Mouse (Mus musculus): ENCODE measurements around the gene Rnf26. TPM values are rescaled to one million over a fixed set of nuclear protein-coding genes. Genes with fewer than 3 reads are reported as not detected.

Rnf26 gene
- polyA plus RNA-seq, 1 experiment from 2014 or later, result 53.6 TPM

DNA sequence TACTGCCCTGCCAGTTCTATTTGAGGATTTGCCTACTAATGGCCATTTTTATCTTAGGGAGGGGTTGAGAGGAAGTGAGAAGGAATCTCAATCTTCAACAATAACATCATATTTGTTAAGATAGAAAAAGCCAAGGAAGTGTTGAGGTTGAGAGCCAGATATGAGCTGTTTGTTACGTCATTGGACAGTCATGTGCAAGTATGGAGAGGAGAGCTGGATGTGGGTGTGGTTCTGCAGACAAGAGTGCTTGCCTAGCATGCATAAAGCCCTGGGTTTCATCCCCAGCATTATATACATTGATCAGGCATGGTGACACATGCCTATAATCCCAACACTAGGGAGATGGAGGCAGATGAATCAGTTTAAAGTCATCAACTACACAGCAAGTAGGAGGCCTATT is 59.4 kb downstream of the Rnf26 start:
- Histone ChIP-seq H3K27ac (no peak overlapping the region), H3K4me1 (no peaks in the 10 kb centered on the region), H3K9me3 (no peaks in the 10 kb centered on the region), H3K27me3 (ENCODE audit: insufficient read depth, poor library complexity, severe bottlenecking) (peaks cover 14% of the 10 kb centered on the region; the same call in 1 of the 2 replicates), H3K4me3 (no peak overlapping the region), H3K36me3 (no peaks in the 10 kb centered on the region)
- no peak for DNase-seq (ENCODE audit: low spot score)
- 50% methylated on average over 1 of the region's 1 CpGs for WGBS

DNA sequence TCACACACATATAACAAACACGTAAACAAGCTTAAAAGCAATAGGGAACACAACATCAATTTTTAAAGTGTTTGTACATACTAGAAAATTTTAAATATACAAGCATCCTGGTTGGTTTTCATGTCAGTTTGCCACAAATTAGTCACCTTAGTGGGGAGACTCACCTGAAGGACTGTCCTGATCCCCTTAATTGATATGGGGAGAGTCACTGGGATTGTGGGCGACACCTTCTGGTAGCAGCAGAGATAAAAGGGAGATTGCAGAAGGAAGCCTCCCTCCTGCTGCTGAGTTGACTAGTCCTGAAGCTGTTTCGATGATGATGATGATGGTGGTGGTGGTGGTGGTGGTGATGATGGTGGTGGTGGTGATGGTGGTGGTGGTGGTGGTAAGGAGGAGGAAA is 60.5 kb downstream of the Rnf26 start:
- DNase-seq (ENCODE audit: low spot score), result no peak
- 55% methylated on average over 3 of the region's 3 CpGs for WGBS
- H3K9me3 ChIP-seq, result no peaks in the 10 kb centered on the region

DNA sequence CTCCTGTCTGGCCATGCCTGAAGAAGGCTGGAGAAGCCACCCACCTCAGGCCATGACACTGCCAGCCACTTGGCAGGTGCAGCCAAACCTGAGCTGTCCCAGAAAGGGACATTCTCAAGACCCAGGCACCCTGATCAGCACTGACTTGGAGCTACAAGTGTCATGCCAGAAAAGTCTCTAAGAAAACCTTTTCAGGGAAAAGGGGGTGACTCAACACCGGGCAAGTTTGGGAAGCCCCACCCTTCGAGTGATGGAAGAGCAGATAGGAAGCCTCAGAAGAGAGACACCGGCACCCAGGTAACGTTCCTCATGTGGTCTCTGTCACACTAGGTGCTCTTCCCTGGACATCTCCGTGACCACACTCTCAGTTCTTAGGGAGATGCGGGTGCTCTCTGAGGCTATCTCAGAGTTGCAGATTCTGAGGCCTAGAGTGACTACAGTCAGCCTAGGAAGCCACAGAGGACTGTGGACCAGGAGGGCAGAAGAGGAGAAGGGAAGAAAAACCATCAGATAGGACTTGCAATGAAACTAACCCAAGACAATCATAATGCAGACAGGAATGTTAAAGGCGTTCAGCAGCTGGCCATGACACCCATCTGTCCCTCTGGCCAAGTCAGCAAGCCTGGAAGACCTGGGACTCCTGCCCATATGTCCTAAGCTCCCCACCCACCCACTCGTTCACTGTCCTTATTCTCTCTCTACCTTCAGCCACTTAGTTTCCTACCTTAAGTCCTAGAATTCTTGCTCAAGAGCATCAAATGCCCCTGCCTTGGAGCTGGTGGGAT is 63.7 kb downstream of the Rnf26 start:
- Histone ChIP-seq H3K27me3 (ENCODE audit: insufficient read depth, poor library complexity, severe bottlenecking) (peaks cover 51% of the 10 kb centered on the region), H3K36me3 (no peaks in the 10 kb centered on the region), H3K4me3 (no peak overlapping the region), H3K9me3 (no peaks in the 10 kb centered on the region), H3K27ac (no peak overlapping the region), H3K4me1 (0 out of 2 replicates have a peak, but pooled peaks cover 5% of the 10 kb centered on the region)
- 77% methylated on average over 8 of the region's 8 CpGs for WGBS
- no peak for DNase-seq (ENCODE audit: low spot score)

More for the DNA sequence above, 60.5 kb downstream of the Rnf26 start:
- Histone ChIP-seq H3K27me3 (ENCODE audit: insufficient read depth, poor library complexity, severe bottlenecking) (peaks cover 21% of the 10 kb centered on the region), H3K36me3 (no peaks in the 10 kb centered on the region), H3K27ac (no peak overlapping the region), H3K4me3 (no peak overlapping the region), H3K4me1 (0 out of 2 replicates have a peak, but pooled peaks cover 5% of the 10 kb centered on the region)

DNA sequence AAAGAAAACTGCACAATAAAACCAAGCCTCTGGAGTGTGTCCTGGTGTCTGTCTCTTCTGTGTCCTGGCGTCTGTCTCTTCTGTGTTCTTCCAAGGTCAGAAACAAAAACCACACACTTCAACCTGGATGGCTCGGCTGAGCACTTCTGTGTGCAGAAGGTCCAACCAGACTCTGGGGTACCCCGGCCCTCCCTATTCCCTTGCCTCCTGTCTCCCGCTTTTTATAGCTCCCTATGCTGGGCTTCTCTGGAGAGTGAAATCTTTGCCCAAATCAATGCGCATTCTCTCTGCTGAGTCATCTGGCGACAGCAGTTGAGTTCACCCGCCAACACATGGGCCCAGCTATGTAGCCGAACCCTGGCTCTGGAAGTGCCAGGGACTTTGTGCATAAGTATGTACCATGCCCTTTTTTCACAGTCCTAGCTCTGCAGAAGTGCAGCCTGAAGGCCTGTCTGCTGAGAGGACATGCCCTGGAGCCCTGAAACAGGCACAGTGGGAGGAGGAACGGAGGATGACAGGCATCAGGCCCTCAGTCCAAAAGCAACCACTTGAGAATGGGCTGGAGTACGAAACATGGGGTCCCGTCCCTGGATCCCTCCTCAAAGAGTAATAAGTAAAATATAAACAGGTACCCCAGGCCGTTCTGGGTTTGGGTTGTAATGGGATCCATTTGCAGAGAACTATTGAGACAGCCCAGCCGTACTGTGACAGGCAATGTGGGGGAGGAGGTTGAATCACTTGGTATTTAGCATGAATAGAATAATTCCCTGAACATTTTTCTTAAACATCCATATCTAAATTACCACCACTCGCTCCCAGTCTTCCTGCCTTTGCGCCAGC is 64.6 kb downstream of the Rnf26 start:
- Histone ChIP-seq H3K27me3 (ENCODE audit: insufficient read depth, poor library complexity, severe bottlenecking) (peaks cover 59% of the 10 kb centered on the region), H3K9me3 (no peaks in the 10 kb centered on the region), H3K27ac (no peak overlapping the region), H3K36me3 (no peaks in the 10 kb centered on the region), H3K4me3 (no peak overlapping the region), H3K4me1 (peaks cover 8% of the 10 kb centered on the region)
- 63% methylated on average over 15 of the region's 15 CpGs for WGBS
- DNase-seq (ENCODE audit: low spot score), result no peak

DNA sequence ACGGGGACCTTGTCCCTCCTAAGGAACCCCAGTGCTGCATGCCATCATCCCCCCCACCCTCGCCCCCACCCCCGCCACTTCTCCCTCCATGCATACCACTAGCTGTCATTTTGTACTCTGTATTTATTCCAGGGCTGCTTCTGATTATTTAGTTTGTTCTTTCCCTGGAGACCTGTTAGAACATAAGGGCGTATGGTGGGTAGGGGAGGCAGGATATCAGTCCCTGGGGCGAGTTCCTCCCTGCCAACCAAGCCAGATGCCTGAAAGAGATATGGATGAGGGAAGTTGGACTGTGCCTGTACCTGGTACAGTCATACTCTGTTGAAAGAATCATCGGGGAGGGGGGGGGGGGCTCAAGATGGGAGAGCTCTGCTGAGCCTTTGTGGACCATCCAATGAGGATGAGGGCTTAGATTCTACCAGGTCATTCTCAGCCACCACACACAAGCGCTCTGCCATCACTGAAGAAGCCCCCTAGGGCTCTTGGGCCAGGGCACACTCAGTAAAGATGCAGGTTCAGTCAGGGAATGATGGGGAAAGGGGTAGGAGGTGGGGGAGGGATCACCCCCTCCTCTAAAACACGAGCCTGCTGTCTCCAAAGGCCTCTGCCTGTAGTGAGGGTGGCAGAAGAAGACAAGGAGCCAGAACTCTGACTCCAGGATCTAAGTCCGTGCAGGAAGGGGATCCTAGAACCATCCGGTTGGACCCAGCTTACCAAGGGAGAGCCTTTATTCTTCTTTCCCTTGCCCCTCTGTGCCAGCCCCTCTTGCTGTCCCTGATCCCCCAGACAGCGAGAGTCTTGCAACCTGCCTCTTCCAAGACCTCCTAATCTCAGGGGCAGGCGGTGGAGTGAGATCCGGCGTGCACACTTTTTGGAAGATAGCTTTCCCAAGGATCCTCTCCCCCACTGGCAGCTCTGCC is 65.5 kb downstream of the Rnf26 start:
- peaks cover 69% of the 10 kb centered on the region for H3K27me3 ChIP-seq (ENCODE audit: insufficient read depth, poor library complexity, severe bottlenecking)

GRCm38 (mm10) chr9:44047071-44047470 is 66.2 kb downstream of the Rnf26 start:
- no peaks in the 10 kb centered on the region for H3K9me3 ChIP-seq
- no peak for DNase-seq (ENCODE audit: low spot score)
- no peak overlapping the region for H3K27ac ChIP-seq
- 61% methylated on average over 6 of the region's 6 CpGs for WGBS
- no peak overlapping the region for H3K4me3 ChIP-seq
- H3K36me3 ChIP-seq, result no peaks in the 10 kb centered on the region
- H3K4me1 ChIP-seq, result peaks cover 20% of the 10 kb centered on the region
- peaks cover 76% of the 10 kb centered on the region for H3K27me3 ChIP-seq (ENCODE audit: insufficient read depth, poor library complexity, severe bottlenecking)

More for the DNA sequence above, 65.5 kb downstream of the Rnf26 start:
- Histone ChIP-seq H3K9me3 (no peaks in the 10 kb centered on the region), H3K4me1 (peaks cover 18% of the 10 kb centered on the region), H3K4me3 (no peak overlapping the region), H3K27ac (no peak overlapping the region; the same call in 1 of the 2 replicates), H3K36me3 (no peaks in the 10 kb centered on the region)
- DNase-seq (ENCODE audit: low spot score), result no peak
- 65% methylated on average over 14 of the region's 14 CpGs for WGBS

DNA sequence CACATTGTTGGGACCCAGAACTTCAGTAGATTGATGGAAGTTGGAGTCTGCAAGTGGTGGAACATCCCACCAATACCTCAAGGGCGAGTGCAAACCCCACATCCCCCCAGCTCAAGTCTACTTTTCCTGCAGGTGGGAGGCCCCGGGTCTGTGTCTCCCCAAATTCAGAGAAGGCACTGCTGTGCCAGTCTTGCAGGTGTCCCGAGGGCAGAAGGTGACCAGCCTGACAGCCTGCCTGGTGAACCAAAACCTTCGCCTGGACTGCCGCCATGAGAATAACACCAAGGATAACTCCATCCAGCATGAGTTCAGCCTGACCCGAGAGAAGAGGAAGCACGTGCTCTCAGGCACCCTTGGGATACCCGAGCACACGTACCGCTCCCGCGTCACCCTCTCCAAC is 66.9 kb downstream of the Rnf26 start:
- H3K4me3 ChIP-seq, result no peak overlapping the region
- WGBS, result 77% methylated on average over 12 of the region's 12 CpGs
- H3K27ac ChIP-seq, result no peak overlapping the region
- DNase-seq (ENCODE audit: low spot score), result no peak
- no peaks in the 10 kb centered on the region for H3K36me3 ChIP-seq
- H3K9me3 ChIP-seq, result no peaks in the 10 kb centered on the region
- peaks cover 20% of the 10 kb centered on the region for H3K4me1 ChIP-seq
- H3K27me3 ChIP-seq (ENCODE audit: insufficient read depth, poor library complexity, severe bottlenecking), result peaks cover 83% of the 10 kb centered on the region

- Histone ChIP-seq H3K36me3 (no peaks in the 10 kb centered on the region), H3K4me1 (peaks cover 20% of the 10 kb centered on the region), H3K4me3 (no peak overlapping the region), H3K27ac (no peak overlapping the region), H3K9me3 (no peaks in the 10 kb centered on the region), H3K27me3 (ENCODE audit: insufficient read depth, poor library complexity, severe bottlenecking) (peaks cover 88% of the 10 kb centered on the region)
- no peak for DNase-seq (ENCODE audit: low spot score)
- WGBS, result 80% methylated on average over 5 of the region's 5 CpGs
Measured at GRCm38 (mm10) chr9:44045884-44046272, 67.4 kb downstream of the Rnf26 start.

Other genes starting within 250 kb of the Rnf26 start
- gene Thy1, start 70.1 kb downstream of the Rnf26 start, polyA plus RNA-seq (2016; fragmentation: Nextera tagmentation; extraction: Ambion mirVana), result 0.15 and 1.1 TPM in 2 replicates
- 36.1 and 59.0 TPM in 2 replicates for gene Usp2, start 46.5 kb downstream of the Rnf26 start, polyA plus RNA-seq (2016; fragmentation: Nextera tagmentation; extraction: Ambion mirVana)
- gene Mfrp, start 11.8 kb downstream of the Rnf26 start, polyA plus RNA-seq (2016; fragmentation: Nextera tagmentation; extraction: Ambion mirVana), result 0.21 TPM in 1 of 2 replicates, not detected in the other
- 0.50 TPM in 1 of 2 replicates, not detected in the other for gene C1qtnf5, start 6.3 kb downstream of the Rnf26 start, polyA plus RNA-seq (2016; fragmentation: Nextera tagmentation; extraction: Ambion mirVana)
- 0.07 and 0.18 TPM in 2 replicates for gene Gm49380, start within 50 bp of the Rnf26 start, polyA plus RNA-seq (2016; fragmentation: Nextera tagmentation; extraction: Ambion mirVana)
- 34.6 and 67.0 TPM in 2 replicates for gene Mcam, start 21.0 kb upstream of the Rnf26 start, polyA plus RNA-seq (2016; fragmentation: Nextera tagmentation; extraction: Ambion mirVana)
- gene Cbl, start 120.5 kb upstream of the Rnf26 start, polyA plus RNA-seq (2016; fragmentation: Nextera tagmentation; extraction: Ambion mirVana), result 16.2 and 16.3 TPM in 2 replicates
- gene Ccdc153, start 127.2 kb upstream of the Rnf26 start, polyA plus RNA-seq (2016; fragmentation: Nextera tagmentation; extraction: Ambion mirVana), result not detected in 2 replicates
- gene Pdzd3, start 138.0 kb upstream of the Rnf26 start, polyA plus RNA-seq (2016; fragmentation: Nextera tagmentation; extraction: Ambion mirVana), result not detected in 2 replicates
- gene Nlrx1, start 155.1 kb upstream of the Rnf26 start, polyA plus RNA-seq (2016; fragmentation: Nextera tagmentation; extraction: Ambion mirVana), result 3.1 and 4.7 TPM in 2 replicates
- gene Abcg4, start 175.1 kb upstream of the Rnf26 start, polyA plus RNA-seq (2016; fragmentation: Nextera tagmentation; extraction: Ambion mirVana), result 3.4 and 3.9 TPM in 2 replicates
- gene Hinfp, start 192.2 kb upstream of the Rnf26 start, polyA plus RNA-seq (2016; fragmentation: Nextera tagmentation; extraction: Ambion mirVana), result 23.5 and 25.0 TPM in 2 replicates
- 6.9 and 9.5 TPM in 2 replicates for gene C2cd2l, start 206.8 kb upstream of the Rnf26 start, polyA plus RNA-seq (2016; fragmentation: Nextera tagmentation; extraction: Ambion mirVana)
- 35.2 and 36.6 TPM in 2 replicates for gene Dpagt1, start 212.5 kb upstream of the Rnf26 start, polyA plus RNA-seq (2016; fragmentation: Nextera tagmentation; extraction: Ambion mirVana)
- gene H2afx, start 221.2 kb upstream of the Rnf26 start, polyA plus RNA-seq (2016; fragmentation: Nextera tagmentation; extraction: Ambion mirVana), result 258 and 270 TPM in 2 replicates
- 276 and 285 TPM in 2 replicates for gene Hmbs, start 230.7 kb upstream of the Rnf26 start, polyA plus RNA-seq (2016; fragmentation: Nextera tagmentation; extraction: Ambion mirVana)
- gene Vps11, start 248.2 kb upstream of the Rnf26 start, polyA plus RNA-seq (2016; fragmentation: Nextera tagmentation; extraction: Ambion mirVana), result 22.8 and 26.3 TPM in 2 replicates